Mouse (Mus musculus): Measurements from ENCODE around the gene Slc13a4.

- peak; percentile 50 for TF ChIP-seq CTCF (IDR thresholded peaks at IDR 0.05)
- no peak for TF ChIP-seq POLR2A (IDR thresholded peaks at IDR 0.05; ENCODE audit: insufficient read depth, low read depth, low read length)
Measured at GRCm38 (mm10) chr6:35229415-35229814, 78.5 kb downstream of the Slc13a4 start.
